Mouse (Mus musculus) stomach, postnatal 0 days (tissue): ENCODE measurements at regions not wholly inside any gene's neighbourhood (a gene's known extent, or its start where the extent isn't known, plus 50 kb on each side); places are given as distances from the start of the nearest gene placed in this dataset.

Experiments
- CTCF ChIP-seq: IDR thresholded peaks from 2 replicates; pipeline ENCODE4 v1.5.1; 2016; ENCODE audit warnings: antibody characterized with exemption, low read depth, mild to moderate bottlenecking, moderate library complexity
- EP300 ChIP-seq: optimal IDR thresholded peaks from 2 replicates; pipeline ENCODE3; 2016; ENCODE audit warnings: antibody characterized with exemption

DNA sequence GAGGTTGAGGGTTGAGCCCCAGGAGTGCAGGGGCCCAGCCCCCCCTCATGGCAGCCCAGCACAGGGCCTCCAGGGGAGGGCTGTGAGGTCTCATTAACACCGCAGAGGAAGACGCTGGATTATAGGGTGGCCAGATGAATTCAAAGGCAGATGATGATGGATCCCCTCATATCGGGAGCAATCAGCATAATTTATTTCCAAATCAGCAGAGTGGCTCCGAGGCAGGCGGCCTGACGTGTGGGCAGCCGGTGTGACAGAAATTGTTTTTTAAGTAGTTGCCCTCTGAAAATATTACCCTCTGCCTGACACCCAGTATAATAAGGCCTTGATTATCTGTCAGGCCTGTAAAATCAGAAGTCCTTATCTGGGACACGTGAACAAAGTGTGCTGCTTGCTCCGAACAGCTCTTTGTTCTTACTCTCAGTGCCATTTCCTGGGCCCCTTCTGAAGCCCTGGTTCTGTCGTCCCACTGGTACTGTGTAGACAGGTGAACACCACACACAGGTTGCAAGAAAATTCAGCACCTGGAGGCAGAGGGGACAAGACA lies 303.0 kb upstream of the Rnf32 start:
- no peak for TF ChIP-seq CTCF
- no peak for TF ChIP-seq EP300
